Mouse (Mus musculus): Measurements from ENCODE around the gene Gria3.

Gria3 gene

GRCm38 (mm10) chrX:41400058-41400904, at the start of gene Gria3:
TSS of gene Gria3 (plus strand) at chrX:41400854.
- no peak for DNase-seq

DNA sequence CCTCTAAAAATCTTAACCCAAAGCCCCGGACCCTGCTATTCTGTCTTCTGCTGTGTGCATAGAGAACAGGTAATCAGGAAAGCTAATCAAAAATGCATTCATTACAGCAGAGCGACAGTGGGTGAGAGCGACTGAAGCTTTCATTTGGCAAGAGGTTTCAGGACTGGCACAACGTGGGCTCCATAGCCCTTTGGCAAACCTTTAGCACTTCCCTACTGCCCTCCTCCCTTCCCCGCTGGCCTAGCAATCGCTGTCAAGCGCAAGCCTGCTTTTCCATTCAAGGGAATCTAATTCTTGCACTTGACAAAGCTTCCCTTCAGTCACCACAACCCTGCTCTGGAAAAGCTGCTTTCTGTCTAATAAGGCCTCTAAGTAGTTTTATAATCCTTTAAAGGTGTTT, 13.6 kb upstream of the Gria3 start:
- no peak for DNase-seq

DNA sequence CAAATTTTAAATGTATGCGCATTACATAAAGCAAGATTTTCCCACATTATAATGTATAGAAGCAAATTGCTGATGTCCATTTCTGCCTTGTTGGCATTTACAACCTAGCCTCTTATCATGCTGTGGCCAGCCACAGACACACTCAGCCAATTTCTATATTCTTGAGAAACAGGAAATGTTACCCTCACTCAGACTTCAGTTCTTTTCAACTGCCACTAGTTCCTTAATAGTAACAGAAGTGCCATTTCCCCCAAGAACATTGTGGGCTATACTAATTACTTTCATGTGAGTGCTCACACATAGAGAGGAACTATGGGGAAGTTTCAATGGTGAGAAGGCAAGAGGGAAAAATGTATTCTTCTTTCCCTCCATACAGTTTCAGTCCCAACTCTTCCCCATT, 11.6 kb upstream of the Gria3 start:
- DNase-seq: no peak

- no peak for DNase-seq
Measured at GRCm38 (mm10) chrX:41398482-41398881, 2.2 kb upstream of the Gria3 start.

DNA sequence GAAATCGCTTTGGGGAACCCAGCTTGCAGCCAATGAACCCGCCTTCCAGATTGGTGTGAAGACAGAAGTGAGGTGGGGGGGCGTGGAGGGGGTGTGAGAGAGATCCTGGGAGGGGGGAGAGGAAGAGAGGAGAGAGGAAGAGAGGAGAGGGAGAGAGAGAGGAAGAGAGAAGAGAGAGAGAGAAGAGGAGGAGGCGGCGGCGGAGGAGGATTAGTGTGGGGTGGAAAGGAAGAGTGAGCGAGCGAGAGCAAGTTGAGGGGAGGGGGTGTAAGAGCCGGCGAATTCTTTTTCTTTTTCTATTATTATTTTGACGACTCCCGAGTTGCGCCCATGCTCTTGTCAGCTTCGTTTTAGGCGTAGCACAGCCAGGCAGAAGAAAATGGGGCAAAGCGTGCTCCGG, 532 bp downstream of the Gria3 start:
- DNase-seq: no peak

DNA sequence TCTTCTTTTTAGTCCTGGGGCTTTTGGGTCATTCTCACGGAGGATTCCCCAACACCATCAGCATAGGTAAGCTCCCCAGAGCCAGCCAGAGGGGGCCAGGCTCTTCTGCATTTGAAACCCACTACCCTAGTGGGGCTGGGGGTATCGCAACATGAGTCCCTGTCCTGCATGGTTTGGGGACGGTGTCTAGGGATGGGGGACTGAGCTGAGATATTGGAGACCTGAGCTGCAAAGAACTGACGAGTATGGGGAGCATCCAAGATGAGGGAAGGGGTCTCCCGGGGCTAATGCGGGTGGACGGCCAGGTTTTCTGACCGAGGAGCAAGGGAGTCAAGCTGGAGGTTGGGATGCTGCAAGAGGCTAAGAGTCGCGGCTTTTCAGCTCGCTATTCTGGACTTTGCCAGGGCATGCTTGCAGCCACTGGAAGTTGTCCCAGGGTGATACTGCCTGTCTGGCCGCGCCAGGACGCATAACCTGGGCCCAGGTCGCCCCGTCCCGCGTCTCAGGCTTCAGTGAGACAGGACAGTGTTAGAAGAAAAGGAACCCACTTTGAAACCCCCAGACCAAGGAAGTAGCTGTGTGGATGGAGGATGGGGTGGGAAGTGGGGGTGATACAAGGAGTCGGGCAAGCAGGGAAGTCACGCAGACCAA, 1.1 kb downstream of the Gria3 start:
- no peak for DNase-seq

GRCm38 (mm10) chrX:41402656-41403055, 2.0 kb downstream of the Gria3 start:
- no peak for DNase-seq

GRCm38 (mm10) chrX:41406288-41406687, 5.6 kb downstream of the Gria3 start:
- DNase-seq: no peak

DNA sequence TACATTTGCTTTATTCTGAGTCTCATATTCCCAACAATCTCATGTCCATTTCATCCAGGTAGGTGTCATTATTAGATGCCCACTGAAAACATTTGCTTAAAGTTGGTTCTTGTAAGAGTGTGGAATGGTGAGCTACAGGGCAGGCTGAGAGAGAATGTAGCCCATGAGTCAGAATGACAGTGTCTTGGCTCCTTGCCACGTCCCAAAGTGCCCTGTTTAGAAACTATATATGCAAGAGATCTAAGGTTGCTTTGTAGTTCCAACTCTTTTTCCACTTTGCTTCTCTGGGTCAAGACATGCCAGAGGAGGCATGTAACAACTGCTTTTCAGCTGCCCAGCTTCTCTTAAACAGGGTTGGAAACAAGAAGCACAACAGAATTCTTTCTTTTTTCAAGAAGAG, 9.1 kb downstream of the Gria3 start:
- DNase-seq: no peak

DNA sequence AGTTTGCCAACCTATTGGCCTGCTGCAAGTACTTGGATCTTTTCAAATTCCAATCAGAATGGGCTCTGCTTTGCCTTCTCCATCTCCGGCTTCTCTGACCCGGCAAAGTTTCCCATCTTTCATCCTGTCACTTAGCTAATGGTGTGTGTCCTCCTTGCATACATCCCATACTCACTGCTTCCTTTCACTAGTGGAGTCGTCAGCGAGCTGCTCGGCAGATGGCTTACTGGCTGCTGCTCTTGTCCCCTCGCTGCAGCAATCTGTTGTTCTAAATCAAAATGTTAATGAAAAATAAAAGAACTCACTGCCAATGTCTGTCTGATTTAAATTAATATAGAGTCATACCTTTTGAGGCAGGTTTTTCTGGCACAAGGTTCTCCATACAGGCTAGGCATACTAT, 25.0 kb downstream of the Gria3 start:
- no peak for DNase-seq

GRCm38 (mm10) chrX:41428011-41428410, 27.4 kb downstream of the Gria3 start:
- DNase-seq: no peak

- DNase-seq: no peak
Measured at GRCm38 (mm10) chrX:41435541-41435940, 34.9 kb downstream of the Gria3 start.

- no peak for DNase-seq
Measured at GRCm38 (mm10) chrX:41438841-41439240, 38.2 kb downstream of the Gria3 start.

GRCm38 (mm10) chrX:41448876-41449275, 48.2 kb downstream of the Gria3 start:
- DNase-seq: no peak

GRCm38 (mm10) chrX:41477486-41477885, 76.8 kb downstream of the Gria3 start:
- no peak for DNase-seq

DNA sequence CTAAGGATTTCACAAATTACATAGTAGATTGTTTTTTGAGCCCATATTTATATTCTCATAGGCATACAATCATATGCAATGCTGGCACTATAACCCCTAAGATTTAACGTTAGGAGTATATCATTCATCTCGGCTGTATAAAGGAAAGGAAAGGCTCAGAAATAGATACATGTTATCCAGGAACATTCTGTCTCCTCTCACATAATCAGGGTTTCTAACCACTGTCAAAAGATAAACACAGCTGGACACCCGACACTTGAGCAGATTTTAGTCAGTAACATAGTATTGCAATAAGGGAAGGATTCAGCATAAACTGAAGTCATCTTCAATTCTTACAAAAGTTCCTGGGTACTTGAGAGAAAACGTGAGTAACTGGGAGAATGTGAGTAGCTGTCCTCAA, 95.9 kb downstream of the Gria3 start:
- no peak for DNase-seq

DNA sequence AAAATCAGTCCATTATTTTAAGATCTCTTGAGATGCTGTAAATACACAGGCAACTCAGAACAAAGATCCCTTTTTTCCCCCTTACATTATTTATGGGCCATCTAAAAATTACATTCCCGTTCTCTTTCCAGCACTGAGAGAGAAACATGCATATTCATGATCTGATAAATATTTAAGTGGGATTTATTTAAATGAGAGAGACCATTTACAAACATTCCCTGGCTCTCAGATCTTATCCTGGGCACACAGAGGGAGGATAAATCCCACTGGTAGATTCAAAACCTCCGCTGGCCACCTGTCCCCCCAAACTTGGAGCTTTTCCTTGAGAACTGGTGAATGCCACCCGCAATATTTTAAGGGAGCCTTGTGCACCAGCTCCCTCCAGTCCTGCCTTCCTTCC, 104.7 kb downstream of the Gria3 start:
- no peak for DNase-seq

DNA sequence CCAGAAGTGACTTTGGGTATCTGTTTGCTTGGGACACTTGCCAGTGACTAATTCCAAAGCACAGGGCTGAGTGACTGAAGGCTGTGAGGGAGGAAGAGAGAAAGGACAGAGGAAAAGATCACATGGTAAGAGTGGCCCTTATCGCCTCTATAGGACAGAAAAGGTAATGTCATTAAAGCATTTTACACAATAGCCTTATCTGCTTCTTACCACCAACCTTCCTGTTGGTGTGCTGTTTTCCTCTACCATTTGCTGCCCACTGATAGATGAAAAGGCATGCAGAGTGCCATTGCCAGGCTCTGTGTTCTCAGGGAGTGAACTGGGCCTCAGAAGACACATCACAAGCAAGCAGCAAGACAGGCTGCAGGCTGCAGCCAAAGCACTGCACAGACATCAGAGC, 107.3 kb downstream of the Gria3 start:
- no peak for DNase-seq

DNA sequence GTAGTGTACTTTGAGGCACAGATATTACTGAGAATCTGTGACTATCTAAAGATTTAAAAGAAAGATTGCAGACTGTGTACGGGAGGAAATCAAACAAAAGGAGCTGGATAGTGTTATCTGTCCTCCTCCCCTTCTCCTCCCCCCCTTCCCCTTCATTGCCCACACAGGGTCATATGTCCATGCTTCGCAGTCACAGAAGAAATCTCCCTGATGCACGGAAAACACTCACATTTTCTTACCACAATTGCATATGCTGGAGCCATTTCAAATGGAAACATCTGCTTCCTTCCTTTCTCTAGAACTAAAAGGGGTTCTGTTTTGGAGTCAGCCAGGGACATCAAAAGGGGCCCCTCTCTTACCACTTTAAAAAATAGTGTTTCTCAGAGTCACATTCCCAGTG, 114.3 kb downstream of the Gria3 start:
- no peak for DNase-seq

GRCm38 (mm10) chrX:41532511-41532910, 131.9 kb downstream of the Gria3 start:
- no peak for DNase-seq

DNA sequence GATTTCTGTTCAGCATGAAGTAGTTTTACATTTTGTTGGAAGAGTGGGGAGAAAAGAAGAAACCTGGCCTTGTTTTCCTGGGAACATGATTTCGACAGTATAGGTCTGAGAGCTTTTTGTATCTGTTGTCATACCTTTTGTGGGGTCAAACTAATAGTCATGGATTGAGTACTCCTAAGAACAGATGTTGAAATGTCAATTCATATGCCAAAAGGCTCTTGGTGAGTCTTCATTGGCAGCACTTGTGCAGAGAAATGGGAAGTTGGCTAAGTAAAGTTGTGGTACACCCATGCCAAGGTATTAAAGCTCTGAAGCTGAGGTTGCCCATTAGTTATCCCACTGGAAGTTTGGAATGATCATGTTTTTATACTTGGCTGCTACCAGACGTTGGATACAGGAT, 135.2 kb downstream of the Gria3 start:
- DNase-seq: no peak

DNA sequence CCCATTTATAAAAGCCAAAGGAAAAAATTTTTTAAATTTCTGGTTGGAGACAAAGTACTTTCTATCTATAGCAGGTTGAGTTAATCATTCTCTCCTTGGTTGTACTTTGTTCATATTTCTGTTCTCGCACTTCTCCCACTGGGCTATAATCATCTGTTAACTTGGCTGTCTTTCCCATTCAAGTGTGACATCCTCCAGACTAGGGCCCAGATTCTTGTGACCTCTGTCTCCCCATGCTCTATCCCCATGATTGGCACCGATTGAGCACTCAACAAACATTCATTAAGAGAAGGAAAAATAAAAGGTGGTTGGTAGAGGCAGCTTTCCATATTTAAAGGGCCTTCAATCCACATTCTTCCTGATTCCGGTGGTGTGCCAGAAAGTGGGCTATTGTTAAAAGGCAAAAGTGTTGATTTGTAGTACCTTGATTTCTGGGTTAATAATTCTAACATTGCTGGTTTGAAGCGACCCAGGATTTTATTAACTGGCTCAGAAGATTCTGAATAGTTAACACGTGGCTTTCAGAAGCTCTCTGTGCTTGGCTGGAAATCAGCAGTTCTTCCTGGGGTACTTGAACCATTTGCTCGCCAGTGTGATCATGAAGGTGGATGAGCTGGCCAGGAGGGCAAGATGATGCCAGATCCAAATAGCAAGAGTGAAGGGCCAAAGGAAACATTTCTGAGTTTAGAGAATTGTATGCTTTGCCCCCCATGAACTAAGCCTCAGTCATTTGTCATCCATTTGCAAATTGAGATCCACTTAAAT, 161.8 kb downstream of the Gria3 start:
- DNase-seq: no peak

GRCm38 (mm10) chrX:41564898-41565297, 164.2 kb downstream of the Gria3 start:
- no peak for DNase-seq

DNA sequence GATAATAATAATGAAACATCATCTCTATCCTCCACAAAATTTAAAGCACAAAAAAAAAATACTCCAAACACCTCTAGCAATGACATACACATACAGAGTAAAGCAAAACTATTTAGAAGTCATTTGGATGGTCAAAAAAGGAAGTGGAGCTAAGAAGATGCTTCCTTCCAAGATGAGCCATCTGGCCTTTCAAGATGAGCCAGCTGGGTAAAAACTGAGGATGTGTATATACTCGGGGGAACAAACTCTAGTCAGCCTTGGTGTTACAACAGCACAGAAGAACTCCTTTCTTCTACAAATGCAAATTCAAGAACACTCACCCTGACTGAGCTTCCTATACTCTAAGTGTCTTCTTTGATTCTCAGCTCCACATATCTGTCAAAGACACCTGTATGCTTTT, 172.4 kb downstream of the Gria3 start:
- no peak for DNase-seq
